Mouse (Mus musculus): ENCODE measurements around the gene Efna5.

Gene Efna5

GRCm38 (mm10) chr17:62881176-62881790 lies at the start of gene Efna5:
Efna5 (minus strand) TSS chr17:62881317.
- DNase-seq (ENCODE audit: inconsistent ontology term), result peak; percentile 56

GRCm38 (mm10) chr17:62915304-62915703 lies 34.2 kb upstream of the Efna5 start:
- DNase-seq (ENCODE audit: inconsistent ontology term), result no peak

- DNase-seq (ENCODE audit: inconsistent ontology term), result no peak
Observed at GRCm38 (mm10) chr17:62905692-62906445, 24.8 kb upstream of the Efna5 start.

GRCm38 (mm10) chr17:62899066-62899465 lies 17.9 kb upstream of the Efna5 start:
- DNase-seq (ENCODE audit: inconsistent ontology term), result no peak

- no peak for DNase-seq (ENCODE audit: inconsistent ontology term)
Observed at GRCm38 (mm10) chr17:62889991-62890390, 8.9 kb upstream of the Efna5 start.

GRCm38 (mm10) chr17:62884129-62884506 lies 3.0 kb upstream of the Efna5 start:
- DNase-seq (ENCODE audit: inconsistent ontology term), result peak; percentile 86

GRCm38 (mm10) chr17:62883476-62884128 lies 2.5 kb upstream of the Efna5 start:
- DNase-seq (ENCODE audit: inconsistent ontology term), result no peak

- DNase-seq (ENCODE audit: inconsistent ontology term), result peak; percentile 99
Observed at GRCm38 (mm10) chr17:62882726-62883475, 1.8 kb upstream of the Efna5 start.

GRCm38 (mm10) chr17:62881791-62882725 lies 941 bp upstream of the Efna5 start:
- peak; percentile 94 for DNase-seq (ENCODE audit: inconsistent ontology term)

- DNase-seq (ENCODE audit: inconsistent ontology term), result peak; percentile 75
Observed at GRCm38 (mm10) chr17:62880311-62881175, 574 bp downstream of the Efna5 start.

- peak; percentile 65 for DNase-seq (ENCODE audit: inconsistent ontology term)
Observed at GRCm38 (mm10) chr17:62879526-62880310, 1.4 kb downstream of the Efna5 start.

GRCm38 (mm10) chr17:62875727-62876126 lies 5.4 kb downstream of the Efna5 start:
- peak; percentile 48 for DNase-seq (ENCODE audit: inconsistent ontology term)

GRCm38 (mm10) chr17:62871928-62872327 lies 9.2 kb downstream of the Efna5 start:
- no peak for DNase-seq (ENCODE audit: inconsistent ontology term)

- peak; percentile 59 for DNase-seq (ENCODE audit: inconsistent ontology term)
Observed at GRCm38 (mm10) chr17:62871191-62871590, 9.9 kb downstream of the Efna5 start.

- no peak for DNase-seq (ENCODE audit: inconsistent ontology term)
Observed at GRCm38 (mm10) chr17:62870446-62870845, 10.7 kb downstream of the Efna5 start.

- no peak for DNase-seq (ENCODE audit: inconsistent ontology term)
Observed at GRCm38 (mm10) chr17:62864966-62865365, 16.2 kb downstream of the Efna5 start.

- peak; percentile 16 for DNase-seq (ENCODE audit: inconsistent ontology term)
Observed at GRCm38 (mm10) chr17:62863004-62863403, 18.1 kb downstream of the Efna5 start.

GRCm38 (mm10) chr17:62862298-62862999 lies 18.7 kb downstream of the Efna5 start:
- DNase-seq (ENCODE audit: inconsistent ontology term), result peak; percentile 79

Measured in Muller cell, postnatal 12 days (primary cell).